Mouse (Mus musculus): ENCODE results near the gene 2310030G06Rik. TPM values are rescaled to one million over a fixed set of nuclear protein-coding genes. Genes with fewer than 3 reads are reported as not detected.

The 2310030G06Rik gene
- polyA plus RNA-seq, 1 experiment from 2014 or later: 1.7 TPM

DNA sequence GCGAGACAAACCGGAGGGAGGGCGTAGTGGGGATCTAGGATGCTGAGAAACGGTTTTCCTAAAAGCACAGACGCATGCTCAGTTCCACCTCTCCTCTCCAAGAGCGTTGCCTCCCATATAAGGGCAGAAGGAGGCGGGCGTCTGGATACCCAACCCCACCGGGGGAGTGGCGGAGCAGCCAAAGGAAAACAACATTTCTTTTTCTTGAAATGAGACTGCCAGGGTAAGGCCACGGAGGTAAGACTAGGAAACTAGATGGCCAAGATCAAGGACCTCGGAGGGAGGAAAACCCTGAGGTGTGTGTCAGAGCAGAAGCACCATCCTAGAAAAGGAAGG lies 48.7 kb downstream of the 2310030G06Rik start:
- peaks cover 22% of the 10 kb centered on the region for H3K4me1 ChIP-seq (replicated peaks; ENCODE audit: control insufficient read depth, insufficient read depth, low read length)
- peak overlapping the region; percentile 65 for H3K27ac ChIP-seq (ENCODE audit: low read length)
- H3K36me3 ChIP-seq (ENCODE audit: control insufficient read depth, insufficient read depth): no peaks in the 10 kb centered on the region
- under 1% methylated on average over 12 of the region's 12 CpGs for WGBS
- H3K9ac ChIP-seq (replicated peaks; ENCODE audit: low read depth, low read length): peak overlapping the region; percentile 65
- H3K9me3 ChIP-seq (ENCODE audit: control insufficient read depth, low read length): no peaks in the 10 kb centered on the region
- H3K4me2 ChIP-seq (ENCODE audit: low read length): peak overlapping the region; percentile 75
- ATAC-seq: peak; percentile 92
- H3K27me3 ChIP-seq (replicated peaks; ENCODE audit: control insufficient read depth, insufficient read depth, low read length): 0 out of 2 replicates have a peak, but pooled peaks cover 4% of the 10 kb centered on the region
- peak overlapping the region; percentile 75 for H3K4me3 ChIP-seq (replicated peaks; ENCODE audit: low read length)

DNA sequence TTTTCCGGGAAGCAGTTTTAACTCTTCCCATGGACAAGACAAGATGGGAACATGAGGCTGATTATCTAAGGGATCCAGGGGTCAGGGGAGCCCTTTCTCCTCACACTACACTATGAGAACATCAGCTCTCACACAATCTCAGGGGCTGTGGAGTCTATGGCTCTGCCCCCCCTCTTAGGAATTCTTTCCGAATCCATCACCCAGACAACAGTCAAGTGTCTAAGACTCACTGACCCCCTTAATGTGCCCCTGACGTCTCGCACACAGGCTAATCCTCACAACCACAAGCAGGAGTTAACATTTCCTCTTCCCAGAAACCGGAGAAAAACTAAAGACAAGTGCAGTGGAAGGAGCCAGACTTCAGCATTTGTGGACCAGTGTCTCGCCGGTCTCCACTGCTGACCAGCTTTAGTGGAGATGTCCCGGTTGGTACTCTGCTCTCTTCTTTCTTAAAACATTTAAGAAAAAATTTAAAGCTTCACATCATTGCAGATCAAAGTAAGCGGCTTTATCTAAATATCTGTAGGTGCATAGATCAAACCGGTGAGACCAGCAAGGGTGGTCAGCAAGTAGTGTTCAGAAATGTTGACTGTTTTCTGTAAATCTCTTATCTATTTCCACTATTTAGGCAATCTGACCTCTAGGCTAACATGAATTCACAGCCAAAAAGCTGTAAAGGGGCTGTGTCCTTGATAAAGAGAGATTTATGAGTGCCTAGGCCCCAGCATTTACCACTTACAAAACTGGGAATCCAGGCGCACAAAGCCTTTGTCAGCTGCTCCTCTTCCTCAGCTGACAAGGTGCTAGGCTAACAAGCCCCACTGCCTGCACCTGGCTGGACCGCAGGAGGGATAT lies 49.3 kb downstream of the 2310030G06Rik start:
- no peak for ATAC-seq
- WGBS: 45% methylated on average over 12 of the region's 12 CpGs
- Histone ChIP-seq H3K9me3 (ENCODE audit: control insufficient read depth, low read length) (no peaks in the 10 kb centered on the region), H3K36me3 (ENCODE audit: control insufficient read depth, insufficient read depth) (no peaks in the 10 kb centered on the region), H3K4me1 (replicated peaks; ENCODE audit: control insufficient read depth, insufficient read depth, low read length) (peaks cover 24% of the 10 kb centered on the region), H3K9ac (replicated peaks; ENCODE audit: low read depth, low read length) (peak overlapping the region; percentile 65), H3K4me2 (ENCODE audit: low read length) (peak overlapping the region; percentile 75), H3K27me3 (replicated peaks; ENCODE audit: control insufficient read depth, insufficient read depth, low read length) (0 out of 2 replicates have a peak, but pooled peaks cover 4% of the 10 kb centered on the region), H3K4me3 (replicated peaks; ENCODE audit: low read length) (peak overlapping the region; percentile 75), H3K27ac (ENCODE audit: low read length) (peak overlapping the region; percentile 65)

DNA sequence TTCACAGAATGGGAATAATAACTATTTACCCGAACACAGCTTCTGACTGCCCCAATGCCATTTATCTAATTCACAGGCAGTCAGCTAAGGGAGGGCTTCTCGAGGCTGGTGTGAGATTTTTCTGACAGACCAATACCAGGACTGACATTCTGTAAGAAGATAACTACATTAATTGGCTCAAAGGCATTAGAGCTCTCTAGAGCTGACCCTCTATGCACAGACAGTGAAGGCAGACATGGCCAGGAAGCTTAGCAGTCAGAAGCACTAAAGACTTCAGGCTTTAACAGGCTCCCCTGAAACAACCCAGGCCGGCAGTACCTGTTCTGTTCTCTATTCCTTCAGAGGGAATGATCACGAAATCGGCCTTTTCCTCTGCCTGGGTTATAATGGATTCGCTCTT lies 51.2 kb downstream of the 2310030G06Rik start:
- Histone ChIP-seq H3K27me3 (replicated peaks; ENCODE audit: control insufficient read depth, insufficient read depth, low read length) (0 out of 2 replicates have a peak, but pooled peaks cover 2% of the 10 kb centered on the region), H3K27ac (ENCODE audit: low read length) (no peak overlapping the region), H3K36me3 (ENCODE audit: control insufficient read depth, insufficient read depth) (no peaks in the 10 kb centered on the region), H3K4me2 (ENCODE audit: low read length) (no peak overlapping the region), H3K9ac (replicated peaks; ENCODE audit: low read depth, low read length) (no peak overlapping the region), H3K4me1 (replicated peaks; ENCODE audit: control insufficient read depth, insufficient read depth, low read length) (peaks cover 24% of the 10 kb centered on the region), H3K9me3 (ENCODE audit: control insufficient read depth, low read length) (no peaks in the 10 kb centered on the region), H3K4me3 (replicated peaks; ENCODE audit: low read length) (no peak overlapping the region)
- WGBS: 83% methylated on average over 6 of the region's 6 CpGs
- no peak for ATAC-seq

DNA sequence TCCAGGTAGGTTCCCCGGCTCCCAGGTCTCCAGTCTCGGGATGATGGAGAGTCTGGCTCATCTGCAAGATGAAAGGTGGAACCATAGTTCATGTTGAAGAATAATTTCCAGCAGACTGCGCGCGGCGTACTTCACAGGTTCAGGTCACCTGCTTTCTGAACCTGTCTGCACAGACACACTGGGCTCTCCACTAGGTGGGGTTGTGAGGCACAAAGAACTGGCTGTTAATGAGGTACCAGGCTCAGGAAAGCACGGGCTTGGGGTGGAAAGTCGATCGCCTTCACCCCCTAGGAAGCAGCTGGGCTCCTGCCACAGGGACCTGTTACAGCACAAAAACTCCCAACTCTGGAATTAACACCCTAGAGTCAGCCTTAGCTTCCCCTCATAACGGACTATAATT lies 52.7 kb downstream of the 2310030G06Rik start:
- Histone ChIP-seq H3K36me3 (ENCODE audit: control insufficient read depth, insufficient read depth) (peaks cover 3% of the 10 kb centered on the region; the same call in 1 of the 2 replicates), H3K9ac (replicated peaks; ENCODE audit: low read depth, low read length) (no peak overlapping the region), H3K27ac (ENCODE audit: low read length) (no peak overlapping the region), H3K4me1 (replicated peaks; ENCODE audit: control insufficient read depth, insufficient read depth, low read length) (peaks cover 16% of the 10 kb centered on the region), H3K4me2 (ENCODE audit: low read length) (no peak overlapping the region), H3K4me3 (replicated peaks; ENCODE audit: low read length) (no peak overlapping the region), H3K27me3 (replicated peaks; ENCODE audit: control insufficient read depth, insufficient read depth, low read length) (no peaks in the 10 kb centered on the region), H3K9me3 (ENCODE audit: control insufficient read depth, low read length) (no peaks in the 10 kb centered on the region)
- 18% methylated on average over 10 of the region's 10 CpGs for WGBS
- no peak for ATAC-seq

DNA sequence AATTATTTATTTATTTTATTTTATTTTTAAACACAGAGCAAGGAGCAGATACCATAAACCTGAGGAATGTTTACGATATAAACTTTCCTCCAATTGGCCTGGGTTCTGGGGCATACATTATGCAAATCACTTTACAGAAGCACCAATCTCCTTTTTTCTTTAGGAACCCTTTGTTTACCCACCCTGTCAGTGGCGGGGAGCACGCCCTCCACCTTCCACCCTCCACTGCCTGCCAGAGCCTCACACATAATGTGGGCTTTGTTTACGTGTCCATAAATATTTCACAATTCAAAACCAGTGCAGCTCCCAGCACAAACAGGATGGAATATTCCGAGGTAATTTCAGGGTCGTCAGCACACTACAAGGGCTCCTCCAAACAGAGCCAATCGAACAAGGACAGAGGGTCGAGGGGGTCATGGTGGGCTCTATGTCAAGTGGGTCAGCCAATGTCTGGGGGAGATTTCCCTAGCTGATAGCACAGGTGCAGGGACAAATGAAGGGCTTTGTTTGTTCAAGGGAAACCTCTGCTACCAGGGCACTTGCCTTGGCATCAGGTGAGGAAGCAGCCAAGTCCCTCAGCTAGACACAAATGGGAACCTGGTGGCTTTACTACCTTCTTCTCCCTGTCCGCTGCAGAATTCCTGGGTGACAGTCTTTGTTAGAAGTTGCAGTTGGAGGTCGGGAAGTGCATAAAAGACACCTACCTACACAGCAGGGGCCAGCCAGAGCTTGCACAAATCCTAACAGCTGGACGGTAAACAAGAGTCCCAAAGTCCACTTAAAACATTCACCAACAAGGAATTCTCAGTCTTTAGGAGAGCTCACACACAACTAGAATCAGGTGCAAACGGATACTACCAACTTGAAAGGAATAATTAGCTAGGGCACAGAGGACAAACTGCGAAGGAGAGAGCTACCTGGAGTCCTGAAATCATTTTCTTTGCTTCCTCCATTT lies 53.4 kb downstream of the 2310030G06Rik start:
- WGBS: 17% methylated on average over 13 of the region's 13 CpGs
- no peak overlapping the region; the same call in 1 of the 2 replicates for H3K4me2 ChIP-seq (ENCODE audit: low read length)
- ATAC-seq: 0 out of 2 replicates have a peak, but pooled peaks have one; percentile 25
- H3K4me3 ChIP-seq (replicated peaks; ENCODE audit: low read length): no peak overlapping the region
- peaks cover 3% of the 10 kb centered on the region; the same call in 1 of the 2 replicates for H3K36me3 ChIP-seq (ENCODE audit: control insufficient read depth, insufficient read depth)
- H3K4me1 ChIP-seq (replicated peaks; ENCODE audit: control insufficient read depth, insufficient read depth, low read length): peaks cover 16% of the 10 kb centered on the region
- H3K9me3 ChIP-seq (ENCODE audit: control insufficient read depth, low read length): no peaks in the 10 kb centered on the region
- no peak overlapping the region for H3K27ac ChIP-seq (ENCODE audit: low read length)
- no peak overlapping the region for H3K9ac ChIP-seq (replicated peaks; ENCODE audit: low read depth, low read length)
- no peaks in the 10 kb centered on the region for H3K27me3 ChIP-seq (replicated peaks; ENCODE audit: control insufficient read depth, insufficient read depth, low read length)

Other genes with a start within 250 kb of the 2310030G06Rik start
- gene Pts, start 217.8 kb downstream of the 2310030G06Rik start, polyA plus RNA-seq (2015; fragmentation: Nextera tagmentation; extraction: Ambion mirVana): 86.8 and 94.1 TPM in 2 replicates
- 15.8 and 16.5 TPM in 2 replicates for gene Il18, start 191.7 kb downstream of the 2310030G06Rik start, polyA plus RNA-seq (2015; fragmentation: Nextera tagmentation; extraction: Ambion mirVana)
- gene Bco2, start 191.4 kb downstream of the 2310030G06Rik start, polyA plus RNA-seq (2015; fragmentation: Nextera tagmentation; extraction: Ambion mirVana): 0.52 and 0.61 TPM in 2 replicates
- not detected in 2 replicates for gene Tex12, start 185.2 kb downstream of the 2310030G06Rik start, polyA plus RNA-seq (2015; fragmentation: Nextera tagmentation; extraction: Ambion mirVana)
- gene Sdhd, start 142.7 kb downstream of the 2310030G06Rik start, polyA plus RNA-seq (2015; fragmentation: Nextera tagmentation; extraction: Ambion mirVana): 205 and 215 TPM in 2 replicates
- 308 and 327 TPM in 2 replicates for gene Timm8b, start 142.6 kb downstream of the 2310030G06Rik start, polyA plus RNA-seq (2015; fragmentation: Nextera tagmentation; extraction: Ambion mirVana)
- 2.7 and 4.1 TPM in 2 replicates for gene Pih1d2, start 129.2 kb downstream of the 2310030G06Rik start, polyA plus RNA-seq (2015; fragmentation: Nextera tagmentation; extraction: Ambion mirVana)
- gene Nkapd1, start 129.1 kb downstream of the 2310030G06Rik start, polyA plus RNA-seq (2015; fragmentation: Nextera tagmentation; extraction: Ambion mirVana): 19.7 and 20.6 TPM in 2 replicates
- gene Dlat, start 86.8 kb downstream of the 2310030G06Rik start, polyA plus RNA-seq (2015; fragmentation: Nextera tagmentation; extraction: Ambion mirVana): 43.4 and 44.3 TPM in 2 replicates
- 28.5 and 29.7 TPM in 2 replicates for gene Dixdc1, start 7.0 kb downstream of the 2310030G06Rik start, polyA plus RNA-seq (2015; fragmentation: Nextera tagmentation; extraction: Ambion mirVana)
- gene Cryab, start 4.8 kb upstream of the 2310030G06Rik start, polyA plus RNA-seq (2015; fragmentation: Nextera tagmentation; extraction: Ambion mirVana): 10.1 and 17.3 TPM in 2 replicates
- gene Hspb2, start 5.8 kb upstream of the 2310030G06Rik start, polyA plus RNA-seq (2015; fragmentation: Nextera tagmentation; extraction: Ambion mirVana): 0.81 and 0.96 TPM in 2 replicates
- gene Fdxacb1, start 21.7 kb upstream of the 2310030G06Rik start, polyA plus RNA-seq (2015; fragmentation: Nextera tagmentation; extraction: Ambion mirVana): 12.0 and 13.3 TPM in 2 replicates
- gene Alg9, start 28.5 kb upstream of the 2310030G06Rik start, polyA plus RNA-seq (2015; fragmentation: Nextera tagmentation; extraction: Ambion mirVana): 51.0 and 54.1 TPM in 2 replicates
- gene 1110032A03Rik, start 29.0 kb upstream of the 2310030G06Rik start, polyA plus RNA-seq (2015; fragmentation: Nextera tagmentation; extraction: Ambion mirVana): 52.5 and 56.1 TPM in 2 replicates
- gene Ppp2r1b, start 98.8 kb upstream of the 2310030G06Rik start, polyA plus RNA-seq (2015; fragmentation: Nextera tagmentation; extraction: Ambion mirVana): 86.4 and 104 TPM in 2 replicates